Mouse (Mus musculus) testis, adult 2 months (tissue): ENCODE measurements around the gene Rln1.

Experiments
- CTCF ChIP-seq: fragments of 200-500 bp; IDR thresholded peaks from 2 replicates; pipeline ENCODE4 v1.5.1; 2012; ENCODE audit warnings: low read depth, mild to moderate bottlenecking, inconsistent platforms, low read length, moderate library complexity; ENCODE audit not compliant: control insufficient read depth, insufficient read depth, insufficient replicate concordance
- POLR2A ChIP-seq: fragments of 200-500 bp; IDR thresholded peaks from 2 replicates; pipeline ENCODE4 v1.6.1; 2012; ENCODE audit warnings: low read depth, mild to moderate bottlenecking, inconsistent platforms, low read length, moderate library complexity; ENCODE audit not compliant: control insufficient read depth

DNA sequence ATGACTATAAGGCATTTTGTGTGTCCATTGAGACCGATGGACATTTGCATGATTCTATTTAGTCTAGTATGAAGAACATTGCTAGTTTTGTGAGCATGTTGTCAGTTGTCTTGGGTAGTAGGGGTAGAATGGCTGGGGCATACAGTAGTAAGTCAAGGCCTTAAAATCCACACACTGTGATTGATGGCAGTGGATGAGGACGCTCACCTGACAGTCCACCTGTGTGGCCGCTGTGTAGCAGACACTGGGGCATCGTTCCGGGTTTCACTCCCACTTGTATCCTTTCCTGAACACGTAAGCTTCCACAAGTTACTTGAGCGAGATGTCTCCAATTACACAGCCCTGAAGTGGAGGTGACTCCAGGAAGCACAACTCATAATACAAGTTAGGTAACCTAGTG, 29.1 kb upstream of the Rln1 start:
- TF ChIP-seq POLR2A (no peak), CTCF (no peak)
